Mouse (Mus musculus) liver (tissue): Measurements from ENCODE around the gene Tex48.

Experiments used
- DNase-seq: peaks from one replicate; pipeline ENCODE4 v3.0.0-alpha.2; 2020; ENCODE audit warnings: mixed read lengths

Tex48 gene

DNA sequence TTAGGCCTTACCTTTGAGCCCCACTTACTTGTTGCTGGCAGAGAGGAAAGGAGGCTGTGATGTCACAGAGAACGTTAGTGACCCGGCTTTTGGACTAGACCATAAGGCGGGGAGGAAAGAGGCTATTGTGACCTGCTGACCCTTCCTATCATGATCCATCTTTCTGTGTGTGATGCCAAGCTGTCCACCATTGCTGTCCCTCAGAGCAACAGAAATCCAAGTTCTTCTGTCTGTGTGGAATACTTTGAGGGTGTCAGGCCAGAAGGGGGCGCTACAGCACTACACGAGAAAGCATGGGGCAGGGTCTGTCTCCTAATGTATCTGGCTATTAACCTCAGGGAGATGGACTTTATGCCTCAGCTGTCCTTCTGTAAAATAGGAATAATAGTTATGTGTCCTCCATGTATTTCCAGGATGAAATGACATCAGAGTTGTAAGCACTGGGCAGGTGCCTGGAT is at the start of gene Tex48:
Tex48 (minus strand) TSS at position 51 of the 458 bp plus-strand sequence.
- DNase-seq: peak; percentile 44

GRCm38 (mm10) chr4:63668255-63668654 is 46.0 kb upstream of the Tex48 start:
- no peak for DNase-seq

DNA sequence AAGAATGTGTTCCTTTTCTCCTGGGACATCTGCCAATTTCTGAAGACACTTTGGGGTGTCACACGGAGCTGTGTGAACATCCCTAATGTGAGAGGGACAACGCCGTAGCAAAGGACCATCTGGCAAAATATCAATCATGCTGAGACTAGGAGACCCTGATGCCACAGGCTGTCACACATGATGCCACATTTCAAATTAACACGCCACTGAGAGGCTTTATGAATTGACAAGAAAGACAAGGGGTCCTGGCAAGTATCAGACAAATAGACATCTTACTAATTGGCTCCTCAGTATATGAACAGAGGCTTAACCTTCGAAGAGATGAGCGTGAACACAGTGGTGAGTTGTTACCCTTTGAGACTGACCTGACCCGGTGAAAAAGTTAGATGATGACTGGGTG is 43.5 kb upstream of the Tex48 start:
- DNase-seq: no peak

- DNase-seq: no peak
These were observed 41.1 kb upstream of the Tex48 start, which contains the start of gene Gm11214 for GRCm38 (mm10) chr4:63663279-63663678. Gm11214 (minus strand) TSS chr4:63663379.

GRCm38 (mm10) chr4:63661857-63662256 is 39.6 kb upstream of the Tex48 start:
- no peak for DNase-seq

DNA sequence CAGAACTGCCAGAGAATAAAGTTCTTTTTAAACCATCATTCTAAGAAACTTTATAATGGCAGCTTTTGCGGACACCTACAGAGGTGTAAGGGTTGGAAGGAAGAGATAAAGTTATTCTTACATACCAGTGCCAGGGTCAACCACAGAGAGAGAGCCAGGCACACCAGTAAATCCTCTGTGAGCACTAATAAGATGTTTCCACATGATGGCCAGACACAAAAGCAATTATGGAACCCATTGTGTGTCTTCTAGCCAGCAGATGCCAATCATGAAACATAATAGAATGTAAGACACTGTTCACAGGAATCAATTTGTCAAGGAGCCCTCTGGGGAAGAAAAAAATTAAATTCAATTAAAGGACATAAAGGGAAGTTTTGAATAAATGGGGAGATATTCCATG is 39.2 kb upstream of the Tex48 start:
- no peak for DNase-seq

DNA sequence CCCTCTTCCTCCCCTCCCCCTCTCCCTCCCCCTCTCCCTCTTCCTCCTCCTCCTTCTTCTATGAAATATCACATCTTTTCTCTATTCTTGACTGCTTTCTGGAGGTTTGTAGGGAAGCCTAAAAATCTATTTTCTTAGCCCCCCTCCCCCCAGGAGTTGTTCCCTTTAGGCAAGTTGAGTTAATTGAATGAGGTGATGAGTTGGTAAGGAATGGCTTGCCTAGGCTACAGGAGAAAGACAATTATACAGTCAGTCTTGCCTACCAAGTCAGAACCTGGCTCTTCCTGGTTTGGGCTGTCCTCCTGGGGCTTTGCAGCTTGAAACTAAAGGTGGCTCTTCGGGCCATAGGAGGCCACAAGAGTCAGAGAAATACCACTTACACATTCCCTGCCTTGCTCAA is 37.5 kb upstream of the Tex48 start:
- DNase-seq: no peak

GRCm38 (mm10) chr4:63659086-63659485 is 36.9 kb upstream of the Tex48 start:
- DNase-seq: no peak

DNA sequence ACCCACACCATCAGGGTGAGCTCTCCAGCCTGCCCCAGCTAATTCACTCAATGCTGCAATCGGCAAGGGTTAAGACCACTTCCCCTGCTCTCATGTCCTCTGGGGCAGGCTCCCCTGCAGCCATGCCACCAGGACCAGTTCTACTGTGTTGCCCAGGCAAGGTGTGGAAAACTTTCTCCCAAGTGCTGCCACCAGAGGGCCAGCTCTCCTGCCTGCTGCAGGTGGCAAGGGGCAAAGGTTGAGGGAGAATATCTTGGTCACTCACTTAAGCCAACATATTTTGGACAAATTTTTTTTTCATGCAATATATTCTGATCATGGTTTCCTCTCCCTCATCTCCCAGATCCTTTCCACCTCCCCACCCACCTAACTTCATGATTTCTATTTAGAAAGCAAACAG is 32.2 kb upstream of the Tex48 start:
- DNase-seq: no peak

GRCm38 (mm10) chr4:63643956-63644726 is 21.9 kb upstream of the Tex48 start:
- no peak for DNase-seq

DNA sequence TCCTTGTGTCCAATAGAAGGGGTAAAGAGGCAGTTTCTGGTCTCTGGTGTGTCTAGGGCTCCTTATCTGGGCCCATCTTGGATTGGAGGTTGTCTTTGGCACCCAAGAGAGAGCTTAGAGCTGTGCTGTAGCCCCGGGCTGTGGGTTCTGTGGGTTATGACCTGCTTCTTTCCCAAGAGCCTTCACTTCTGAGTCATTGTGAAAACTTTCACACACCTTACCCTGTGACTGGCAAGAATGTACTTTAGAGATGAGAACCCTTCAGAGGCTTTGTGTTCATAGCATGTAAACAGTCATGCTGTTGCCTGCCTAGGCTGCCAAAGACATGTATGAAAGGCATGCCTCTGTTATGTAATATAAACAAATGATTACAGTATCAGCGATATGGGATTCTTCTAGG is 17.6 kb upstream of the Tex48 start:
- no peak for DNase-seq

DNA sequence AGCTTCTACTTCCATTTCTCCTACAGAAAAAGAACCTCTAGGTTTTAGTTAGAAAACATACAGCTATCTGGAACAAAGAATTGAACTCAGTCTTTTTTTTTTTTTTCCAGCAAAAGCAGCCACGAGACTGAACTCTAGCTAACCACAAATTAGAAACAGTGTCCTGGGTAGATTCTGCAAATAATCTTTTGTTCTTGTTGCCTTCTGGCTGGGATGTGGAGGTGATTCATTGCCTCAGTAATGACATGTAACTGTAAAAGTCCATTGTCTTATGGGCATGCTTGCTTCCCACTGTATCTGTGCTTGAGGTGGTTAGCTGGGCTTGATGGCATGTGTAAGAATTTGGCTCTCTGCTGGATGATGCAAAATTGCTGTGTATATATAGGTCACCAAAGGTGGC is 16.4 kb upstream of the Tex48 start:
- DNase-seq: no peak

- no peak for DNase-seq
These were observed 11.0 kb upstream of the Tex48 start for GRCm38 (mm10) chr4:63633181-63633580.

DNA sequence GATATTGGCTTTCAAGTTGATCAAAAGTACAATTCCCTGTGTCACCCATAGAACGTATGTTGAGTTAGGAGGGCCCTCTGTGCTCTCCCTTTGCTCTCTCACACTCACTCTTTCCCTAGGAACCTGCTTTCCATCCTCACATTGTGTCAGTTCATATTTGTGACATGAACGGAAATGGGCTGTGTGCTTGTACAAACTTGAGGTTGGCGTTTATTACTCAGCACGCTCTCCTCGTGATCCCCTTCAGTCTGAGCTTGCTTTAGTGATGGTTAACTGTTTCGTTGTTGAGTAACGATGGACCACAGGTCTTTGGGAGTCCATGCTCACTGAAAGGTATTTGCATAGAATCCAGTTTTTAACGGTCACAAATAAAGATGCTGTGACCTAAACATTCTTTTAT is 4.9 kb upstream of the Tex48 start:
- no peak for DNase-seq

- DNase-seq: no peak
These were observed 3.4 kb upstream of the Tex48 start for GRCm38 (mm10) chr4:63625563-63626080.

- DNase-seq: no peak
These were observed 367 bp downstream of the Tex48 start for GRCm38 (mm10) chr4:63621861-63622260.

DNA sequence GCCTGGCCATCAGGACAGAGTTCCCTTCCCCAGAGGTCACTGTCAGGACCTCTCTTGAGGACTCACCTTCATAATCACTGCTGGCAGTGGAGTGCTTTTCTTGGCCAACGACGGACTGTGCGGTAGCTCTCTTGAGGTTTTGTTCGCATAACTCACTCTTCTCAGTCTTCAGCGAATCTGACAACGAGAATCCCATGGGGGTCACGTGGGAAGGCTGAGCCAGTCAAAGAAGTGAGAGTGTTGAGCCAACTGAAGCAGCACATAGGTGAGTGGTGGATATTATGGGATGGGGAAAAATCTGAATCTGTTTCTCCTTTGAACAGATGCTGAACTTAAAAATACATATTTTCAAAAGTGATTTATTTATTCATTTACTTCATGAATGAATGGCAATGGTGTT is 13.8 kb downstream of the Tex48 start:
- DNase-seq: no peak

- no peak for DNase-seq
These were observed 16.3 kb downstream of the Tex48 start for GRCm38 (mm10) chr4:63605968-63606367.

DNA sequence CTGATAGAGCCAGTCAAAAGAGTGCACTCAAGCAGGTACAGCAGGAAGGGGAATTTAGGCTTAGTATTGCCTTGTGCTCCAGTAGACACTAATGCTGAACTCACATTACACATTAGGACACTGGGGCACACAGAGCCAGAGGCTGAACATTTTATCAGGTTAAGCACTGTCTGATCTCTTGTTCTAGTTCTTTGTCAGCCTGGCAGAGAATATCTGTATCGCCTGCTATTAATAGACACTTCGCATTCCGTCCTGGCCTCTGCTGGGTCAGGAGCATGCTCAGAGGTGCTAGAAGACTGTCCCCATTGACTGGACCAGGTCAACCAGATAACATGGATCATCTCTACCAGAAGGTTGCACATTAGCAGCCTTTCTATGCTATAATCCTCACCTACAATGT is 16.7 kb downstream of the Tex48 start:
- no peak for DNase-seq

GRCm38 (mm10) chr4:63604945-63605344 is 17.3 kb downstream of the Tex48 start, which contains the start of gene Gm11213:
Gm11213 (minus strand) TSS chr4:63605261.
- DNase-seq: no peak

GRCm38 (mm10) chr4:63601263-63601662 is 21.0 kb downstream of the Tex48 start:
- no peak for DNase-seq

DNA sequence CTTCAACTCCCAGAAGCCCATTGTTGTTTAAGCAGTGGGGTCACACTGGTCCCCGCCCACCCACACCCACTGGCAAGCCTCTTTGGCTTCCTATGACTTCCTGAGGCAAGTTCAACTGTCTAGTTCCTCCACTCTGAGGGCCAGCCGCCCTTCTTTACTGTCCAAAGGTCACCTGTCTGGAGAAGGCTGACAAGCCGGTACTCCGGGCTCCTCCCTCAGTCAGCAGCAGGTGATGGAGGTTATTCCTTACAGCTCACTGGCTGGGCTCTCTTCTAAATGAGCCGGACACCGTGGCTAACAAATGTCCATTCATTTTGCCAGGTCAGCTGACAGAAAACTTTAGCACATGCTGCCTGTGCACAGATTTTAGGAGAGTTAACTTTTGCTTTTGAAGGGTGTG is 21.4 kb downstream of the Tex48 start:
- DNase-seq: no peak

- DNase-seq: no peak
These were observed 26.2 kb downstream of the Tex48 start for GRCm38 (mm10) chr4:63596010-63596409.

- no peak for DNase-seq
These were observed 27.0 kb downstream of the Tex48 start for GRCm38 (mm10) chr4:63595259-63595658.
